Mouse (Mus musculus): ENCODE results near the gene Parvg.

Gene Parvg

DNA sequence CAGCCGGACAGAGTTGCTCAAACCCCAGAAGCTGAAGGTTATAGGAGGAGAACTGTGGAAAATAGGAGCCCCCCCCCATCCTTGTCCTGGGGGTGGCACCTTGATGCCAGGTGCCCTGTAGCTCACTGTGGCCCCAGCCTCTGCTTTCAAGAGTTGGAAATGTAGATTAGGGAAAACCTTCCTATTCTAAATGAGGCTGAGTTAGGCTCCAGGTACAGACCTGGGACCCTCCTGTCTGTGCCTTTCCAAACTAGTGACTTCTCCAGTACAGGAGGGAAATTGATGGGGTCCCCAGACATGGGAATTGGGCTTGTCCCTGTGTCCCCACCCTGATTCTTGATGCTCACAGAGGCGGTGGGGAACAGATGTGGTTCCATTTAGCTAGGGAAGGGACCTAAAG is 23.2 kb upstream of the Parvg start:
- in situ Hi-C loops (cut with MboI; ENCODE audit: low pct_unique_long_range_greater_than_20kb in 1 of 2, low sequenced_read_pairs in 2 of 2, unreplicated experiment in 1 of 2): no loop called here

DNA sequence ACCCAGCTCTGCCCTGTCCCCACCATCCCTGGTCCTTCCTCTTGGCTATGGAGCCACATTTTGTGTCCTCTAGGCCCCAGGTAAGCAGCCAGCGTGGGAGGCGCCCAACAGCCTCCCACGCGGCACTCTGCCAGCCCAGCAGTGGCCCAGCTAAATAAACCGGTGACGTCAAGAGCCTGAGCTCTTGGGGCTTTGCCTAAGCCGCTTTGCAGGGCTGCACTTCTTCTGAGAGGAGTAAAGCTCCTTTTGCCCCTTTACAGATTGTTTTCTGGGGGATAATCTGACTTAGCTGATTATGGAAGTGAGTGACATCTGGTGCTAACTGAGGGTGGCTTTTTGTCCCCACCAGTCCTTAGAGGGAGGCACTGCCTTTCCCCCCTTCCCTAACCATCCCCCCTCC is 22.8 kb upstream of the Parvg start:
- in situ Hi-C loops (cut with MboI; ENCODE audit: low pct_unique_long_range_greater_than_20kb in 1 of 2, low sequenced_read_pairs in 2 of 2, unreplicated experiment in 1 of 2): no loop called here

DNA sequence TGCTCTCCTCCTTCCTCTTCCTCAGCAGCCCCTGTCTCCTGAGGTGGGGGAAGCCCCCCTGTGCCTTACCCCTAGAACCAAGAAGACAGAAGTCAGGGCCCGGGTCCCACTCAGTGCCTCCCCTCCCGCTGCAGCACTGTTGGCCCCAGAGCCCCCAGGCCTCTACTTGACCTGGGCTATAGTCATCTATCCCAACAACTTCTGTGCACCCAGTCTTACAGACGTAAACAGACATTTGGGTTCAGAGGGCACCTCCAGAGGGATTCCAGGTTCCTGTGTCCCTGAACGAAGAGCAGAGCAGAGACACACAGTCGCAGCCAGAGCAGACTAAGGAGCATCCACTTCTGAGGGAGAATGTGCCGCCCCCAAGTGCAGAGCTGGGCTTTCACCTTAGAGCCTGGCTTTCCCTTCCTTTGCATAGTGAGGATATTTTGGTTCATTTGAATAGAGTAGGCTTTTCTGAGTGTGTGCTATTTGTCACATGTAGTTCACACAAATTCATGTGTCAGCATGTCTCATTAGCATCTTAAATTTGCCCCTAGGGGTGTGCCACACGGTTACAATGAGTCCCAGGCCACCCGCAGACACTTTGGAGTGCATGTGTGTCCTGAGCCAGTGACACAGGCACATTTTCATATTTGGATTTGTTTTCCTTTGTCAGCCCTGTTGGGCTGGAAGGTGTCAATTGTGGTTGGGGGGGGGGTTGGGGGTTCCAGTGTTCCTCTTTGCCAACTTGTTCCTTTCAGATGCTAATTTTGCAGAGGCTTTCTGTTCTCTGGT is 22.0 kb upstream of the Parvg start:
- in situ Hi-C loops (cut with MboI; ENCODE audit: low pct_unique_long_range_greater_than_20kb in 1 of 2, low sequenced_read_pairs in 2 of 2, unreplicated experiment in 1 of 2): no loop called here

DNA sequence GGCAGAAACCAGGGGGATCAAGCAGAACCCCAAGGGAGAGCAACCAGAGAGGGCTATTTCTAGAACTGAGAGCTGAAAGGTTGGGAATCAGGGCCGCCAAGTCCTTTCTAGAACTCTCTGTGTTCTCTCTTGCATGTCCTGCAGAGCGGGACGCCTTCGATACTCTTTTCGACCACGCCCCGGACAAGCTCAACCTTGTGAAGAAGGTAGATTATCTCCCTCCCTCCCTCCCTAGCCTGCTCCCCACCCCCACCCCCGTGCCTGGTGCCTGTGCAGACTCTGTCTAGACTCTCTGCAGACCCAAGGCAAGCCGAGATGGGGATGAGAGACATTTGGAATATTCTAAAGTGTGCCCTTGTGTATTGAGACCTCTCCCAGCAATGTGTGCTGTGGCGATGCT is 20.6 kb upstream of the Parvg start:
- in situ Hi-C loops (cut with MboI; ENCODE audit: low pct_unique_long_range_greater_than_20kb in 1 of 2, low sequenced_read_pairs in 2 of 2, unreplicated experiment in 1 of 2): no loop called here

DNA sequence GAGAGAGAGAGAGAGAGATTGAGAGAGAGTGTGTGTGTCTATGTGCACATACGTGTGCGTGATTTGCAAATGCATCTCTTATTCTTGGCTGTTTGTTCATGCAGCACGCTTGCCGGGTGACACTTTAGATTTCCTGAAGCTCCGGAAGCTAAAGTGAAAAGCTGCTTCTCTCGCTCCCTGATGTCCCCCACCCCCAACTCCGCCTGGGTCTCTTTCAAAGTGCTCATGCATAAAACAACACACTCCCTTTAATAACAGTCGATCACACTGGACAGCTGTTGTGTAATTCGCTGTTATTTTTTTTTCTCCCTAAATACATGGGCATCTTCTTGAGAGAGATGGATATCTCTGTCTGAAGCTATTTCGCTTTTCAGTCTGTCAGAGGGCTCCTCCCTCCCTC is 18.5 kb upstream of the Parvg start:
- in situ Hi-C loops (cut with MboI; ENCODE audit: low pct_unique_long_range_greater_than_20kb in 1 of 2, low sequenced_read_pairs in 2 of 2, unreplicated experiment in 1 of 2): no loop called here

DNA sequence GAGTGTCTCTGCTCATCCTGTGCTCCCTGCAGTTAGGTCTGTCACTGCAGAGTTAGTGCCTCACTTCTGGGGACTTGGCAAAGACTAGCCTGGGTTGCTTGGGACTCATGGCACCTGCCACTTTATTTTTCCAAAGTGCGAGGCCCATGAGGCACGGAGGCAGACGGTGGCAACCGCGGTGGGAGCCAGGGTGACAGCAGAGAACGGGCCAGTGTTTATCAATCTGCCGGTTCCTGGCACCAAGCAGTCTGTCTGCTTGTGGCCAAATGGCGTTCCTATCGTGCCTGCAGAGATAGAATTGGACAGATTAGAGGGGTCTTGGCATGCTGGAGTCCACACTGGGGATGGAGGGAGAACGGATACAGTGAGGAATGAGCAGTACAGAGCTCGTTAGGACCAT is 13.6 kb upstream of the Parvg start:
- in situ Hi-C loops (cut with MboI; ENCODE audit: low pct_unique_long_range_greater_than_20kb in 1 of 2, low sequenced_read_pairs in 2 of 2, unreplicated experiment in 1 of 2): no loop called here

DNA sequence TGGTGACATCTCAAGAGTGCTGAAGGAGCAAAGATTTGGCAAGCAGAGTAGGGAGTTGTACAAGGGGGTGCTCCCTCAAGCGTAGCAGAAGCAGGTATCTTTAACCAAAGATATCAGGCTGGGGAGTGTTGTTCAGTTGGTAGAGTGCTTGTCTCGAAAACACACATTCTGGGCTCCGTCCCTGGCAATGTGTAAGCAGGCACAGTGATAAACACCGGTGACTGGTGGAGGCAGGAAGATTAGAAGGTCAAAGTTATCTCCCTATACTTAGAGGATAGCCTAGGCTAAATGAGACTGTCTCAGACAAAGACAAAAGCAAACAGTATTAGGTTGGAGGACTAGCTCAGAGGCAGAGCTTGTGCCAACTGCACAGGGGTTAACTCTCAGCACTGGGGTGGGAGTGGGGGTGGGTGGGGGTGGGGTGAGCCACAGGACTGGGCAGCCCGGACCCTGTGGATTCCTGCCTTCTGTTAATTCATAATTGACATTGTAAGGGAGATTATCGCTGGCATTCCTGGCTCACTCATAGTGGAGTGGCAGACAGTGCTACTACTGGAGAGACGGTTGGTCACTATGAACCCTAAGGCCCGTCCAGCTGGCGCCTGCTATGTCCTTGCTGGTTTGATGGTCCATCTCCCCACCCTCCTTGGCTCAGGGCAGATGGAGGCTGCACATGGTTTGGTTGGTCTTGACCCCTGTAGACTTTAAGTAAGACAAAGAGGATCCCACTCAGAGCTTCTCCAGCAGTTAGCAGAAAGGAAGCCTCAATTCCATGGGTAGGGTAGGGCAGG is 12.3 kb upstream of the Parvg start:
- in situ Hi-C loops (cut with MboI; ENCODE audit: low pct_unique_long_range_greater_than_20kb in 1 of 2, low sequenced_read_pairs in 2 of 2, unreplicated experiment in 1 of 2): no loop called here

DNA sequence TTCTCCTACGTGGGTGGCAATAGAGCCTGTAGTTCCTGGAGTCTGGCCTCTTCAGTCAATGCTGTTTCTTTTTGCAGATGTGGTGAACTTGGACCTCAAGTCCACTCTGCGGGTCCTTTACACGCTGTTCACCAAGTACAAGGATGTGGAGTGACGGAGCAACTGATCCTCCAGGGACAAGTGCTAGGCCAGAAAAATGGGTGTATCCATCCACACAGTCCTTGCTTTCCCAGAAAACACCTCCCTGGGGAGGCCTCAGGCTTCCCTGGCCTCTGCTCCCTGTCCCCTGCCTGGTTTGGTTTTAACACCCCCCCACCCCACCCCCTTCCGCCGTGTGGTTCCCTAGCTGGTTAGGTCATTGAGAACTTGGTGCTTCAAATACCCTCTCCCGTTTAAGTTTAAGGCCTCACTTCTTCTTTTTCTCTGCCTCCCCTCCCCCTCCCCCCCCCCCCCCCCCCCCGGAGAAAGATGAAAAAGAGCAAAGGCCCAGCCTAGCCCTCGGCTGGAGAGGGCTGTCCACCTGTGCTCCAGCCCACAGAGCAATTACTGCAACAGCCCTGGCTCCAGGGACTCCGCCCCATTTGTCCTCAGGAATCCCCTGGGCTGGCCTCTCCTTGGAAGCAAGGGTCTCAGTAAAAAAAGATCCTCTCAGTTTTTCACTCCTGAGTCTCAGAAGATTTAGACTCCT is 10.8 kb upstream of the Parvg start:
- in situ Hi-C loops (cut with MboI; ENCODE audit: low pct_unique_long_range_greater_than_20kb in 1 of 2, low sequenced_read_pairs in 2 of 2, unreplicated experiment in 1 of 2): no loop called here

DNA sequence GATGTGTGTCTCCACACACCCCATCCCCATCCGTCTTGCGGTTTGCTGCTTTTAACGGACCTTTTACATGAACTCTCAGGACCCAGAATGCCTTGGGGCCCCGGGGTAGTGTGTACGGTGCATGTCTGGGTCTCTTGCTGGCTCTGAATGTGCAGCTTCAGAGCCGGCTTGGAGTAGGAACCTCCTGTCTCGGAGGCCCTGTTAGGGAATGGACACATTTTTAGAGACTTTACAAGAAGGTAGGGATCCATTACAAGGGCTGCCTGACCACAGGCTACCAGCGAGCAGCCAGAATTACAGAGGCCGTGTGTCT is 10.3 kb upstream of the Parvg start:
- in situ Hi-C loops (cut with MboI; ENCODE audit: low pct_unique_long_range_greater_than_20kb in 1 of 2, low sequenced_read_pairs in 2 of 2, unreplicated experiment in 1 of 2): no loop called here

DNA sequence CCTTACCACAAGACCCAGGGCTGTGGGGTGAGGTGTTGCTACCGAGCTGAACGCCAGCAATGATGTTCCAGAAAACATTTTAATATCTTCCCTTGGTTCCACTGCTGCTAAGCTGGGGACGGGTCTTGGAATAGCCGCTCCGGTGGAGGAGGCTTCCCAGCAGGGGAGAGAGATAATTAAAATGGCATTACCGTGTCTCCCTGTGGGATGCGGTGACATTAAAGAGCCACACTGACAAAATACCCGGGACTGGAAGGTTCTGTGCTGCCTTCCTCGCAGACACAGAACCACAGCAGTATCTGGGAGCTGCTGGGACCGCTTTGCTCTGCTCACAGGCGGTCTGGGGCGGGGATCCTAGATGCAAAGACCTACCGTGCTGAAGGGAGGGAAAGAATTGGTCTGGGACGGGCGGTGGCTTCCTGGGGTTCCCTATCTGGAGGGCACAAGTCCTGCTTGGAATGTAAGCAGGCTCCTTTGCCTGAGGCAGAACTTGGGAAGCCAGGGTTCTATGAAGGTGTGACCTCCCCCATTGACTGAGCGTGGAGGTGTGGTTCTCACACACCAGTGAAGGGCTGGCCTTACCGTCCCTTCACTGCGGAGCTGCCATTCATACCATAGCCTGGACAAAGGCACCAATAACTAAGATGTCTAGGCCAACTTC is 9.3 kb upstream of the Parvg start:
- in situ Hi-C loops (cut with MboI; ENCODE audit: low pct_unique_long_range_greater_than_20kb in 1 of 2, low sequenced_read_pairs in 2 of 2, unreplicated experiment in 1 of 2): no loop called here

DNA sequence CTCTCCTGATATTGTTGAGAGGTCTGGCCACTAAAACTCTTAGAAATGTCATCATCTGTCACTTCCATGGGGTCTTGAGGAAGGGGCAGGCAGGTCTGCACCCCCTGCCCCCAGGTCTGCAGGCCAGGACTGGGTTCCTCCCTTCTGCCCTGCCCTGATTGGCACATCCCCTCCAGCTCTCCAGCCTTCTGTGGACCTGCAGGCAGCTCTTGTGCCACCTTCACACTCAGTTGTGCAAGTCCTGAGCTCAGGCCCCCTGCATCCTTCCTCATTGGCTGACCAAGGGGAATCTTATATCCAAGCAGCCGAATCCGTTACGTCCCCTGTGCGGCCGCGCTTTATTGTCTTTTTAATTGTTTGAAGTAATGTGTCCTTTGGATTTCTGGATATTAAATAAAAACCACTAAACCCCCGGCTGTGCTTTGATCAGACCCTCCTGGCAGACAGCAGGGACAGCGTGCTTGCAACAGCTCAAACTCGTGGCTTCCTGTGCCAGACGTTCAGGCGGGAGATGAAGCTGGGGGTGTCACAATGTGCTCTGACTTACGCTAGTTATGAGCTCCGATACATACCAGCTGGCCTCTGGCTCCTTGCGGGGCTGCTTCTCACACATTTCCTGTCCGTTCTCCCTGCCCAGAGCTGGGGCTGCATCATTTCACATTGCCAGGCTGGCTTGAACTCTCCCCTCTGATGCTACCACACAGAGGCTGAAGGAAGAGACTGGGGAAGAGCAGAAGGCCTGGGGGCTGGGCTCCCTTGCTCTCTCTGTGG is 8.4 kb upstream of the Parvg start:
- in situ Hi-C loops (cut with MboI; ENCODE audit: low pct_unique_long_range_greater_than_20kb in 1 of 2, low sequenced_read_pairs in 2 of 2, unreplicated experiment in 1 of 2): no loop called here

DNA sequence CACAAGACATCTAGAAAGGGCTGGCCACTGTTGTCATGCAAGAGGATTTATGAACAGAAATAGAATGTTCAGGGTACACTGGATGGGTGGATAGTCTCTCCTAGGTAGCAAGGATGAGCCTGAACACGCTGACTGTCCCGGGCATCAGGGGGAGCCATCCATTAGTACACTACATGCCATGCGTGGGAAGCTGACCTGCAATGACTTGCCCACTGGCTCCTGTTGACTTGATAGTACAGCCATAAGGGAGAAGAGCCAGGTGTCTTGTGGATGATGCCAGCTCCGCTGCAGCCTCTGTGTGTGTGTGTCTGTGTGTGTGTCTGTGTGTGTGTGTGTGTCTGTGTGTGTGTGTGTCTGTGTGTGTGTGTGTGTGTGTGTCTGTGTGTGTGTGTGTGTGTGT is 4.4 kb upstream of the Parvg start:
- in situ Hi-C loops (cut with MboI; ENCODE audit: low pct_unique_long_range_greater_than_20kb in 1 of 2, low sequenced_read_pairs in 2 of 2, unreplicated experiment in 1 of 2): no loop called here

DNA sequence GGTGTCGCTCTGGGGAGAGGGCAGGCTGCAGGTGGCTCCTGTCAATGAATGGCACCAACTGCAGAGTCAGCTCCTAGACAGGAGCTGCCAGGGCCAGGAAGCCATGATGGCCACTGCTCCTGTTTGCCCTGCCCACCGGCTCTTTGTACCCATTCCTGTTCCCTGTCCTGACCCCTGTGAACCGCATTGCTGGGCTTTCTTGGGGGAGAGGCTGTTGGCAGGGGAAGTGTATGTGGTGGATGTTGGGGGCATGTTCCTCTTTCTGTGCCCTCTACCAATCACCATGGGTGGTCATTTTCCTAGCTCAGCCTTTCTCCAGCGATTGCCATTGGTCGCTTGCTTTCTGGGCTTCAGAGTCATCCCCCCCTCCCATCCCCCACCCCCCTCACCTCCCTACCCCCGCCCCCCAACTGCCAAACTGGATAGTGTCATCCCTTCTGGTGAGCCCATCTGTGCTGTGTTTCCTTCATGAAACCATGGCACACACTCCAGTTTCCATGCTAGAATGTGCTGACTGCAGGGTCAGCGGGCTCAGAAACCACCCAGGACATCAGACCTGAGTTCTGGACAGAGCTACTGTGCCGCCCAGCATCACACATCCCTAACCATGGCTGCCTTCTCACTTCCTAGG is 2.2 kb upstream of the Parvg start:
- in situ Hi-C loops (cut with MboI; ENCODE audit: low pct_unique_long_range_greater_than_20kb in 1 of 2, low sequenced_read_pairs in 2 of 2, unreplicated experiment in 1 of 2): no loop called here

DNA sequence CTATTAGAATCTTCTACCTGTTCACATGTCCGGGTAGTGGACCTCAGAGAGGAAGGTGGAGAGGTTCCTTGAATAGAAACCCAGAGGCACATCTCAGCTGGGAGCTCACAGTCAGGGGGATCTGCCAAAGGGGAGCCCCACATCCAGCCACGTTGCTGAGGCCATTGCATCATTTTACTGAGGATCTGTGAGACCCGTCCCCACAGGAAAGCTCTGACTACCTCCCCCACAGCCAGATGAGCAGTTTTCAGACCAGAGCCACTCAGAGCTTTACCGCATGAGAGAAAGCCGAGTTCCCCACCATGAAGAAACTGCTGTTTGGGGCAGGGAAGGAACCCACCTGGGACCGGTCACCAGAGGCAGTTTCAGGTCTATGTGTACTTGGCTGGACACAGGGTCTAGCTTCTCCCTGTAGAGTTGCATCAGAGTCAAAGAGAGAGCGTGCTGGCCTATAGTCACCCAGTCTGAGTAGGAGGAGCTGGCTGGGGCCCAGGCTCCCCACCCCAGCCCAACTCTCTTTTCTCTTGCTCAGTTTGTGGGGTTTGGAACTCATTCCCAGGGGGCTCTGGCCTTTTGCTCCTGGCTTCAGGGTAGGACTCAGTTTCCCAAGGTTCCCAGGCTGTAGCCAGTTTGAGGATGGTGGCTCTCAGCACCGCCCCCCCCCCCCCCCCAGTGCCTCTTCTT is 1.2 kb downstream of the Parvg start:
- in situ Hi-C loops (cut with MboI; ENCODE audit: low pct_unique_long_range_greater_than_20kb in 1 of 2, low sequenced_read_pairs in 2 of 2, unreplicated experiment in 1 of 2): no loop called here

DNA sequence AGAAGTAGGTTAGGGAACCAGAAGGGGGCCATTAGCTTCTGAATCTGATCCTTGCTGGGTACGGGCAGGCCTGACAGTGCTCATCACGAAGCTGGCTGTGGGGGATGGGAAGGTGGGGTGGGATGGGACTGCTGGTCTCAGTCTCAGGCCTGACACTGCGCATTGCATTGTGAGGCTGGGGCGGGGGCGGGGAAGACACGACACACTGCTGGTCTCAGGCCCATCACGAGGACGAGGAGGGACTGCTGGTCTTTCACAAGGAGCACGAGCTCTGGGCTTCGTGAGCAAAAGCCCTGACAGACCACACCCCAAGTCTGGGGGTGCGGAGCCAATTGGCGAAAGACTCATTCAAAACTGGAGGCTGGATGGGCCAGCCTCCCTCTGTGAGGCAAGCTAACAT is 1.9 kb downstream of the Parvg start:
- in situ Hi-C loops (cut with MboI; ENCODE audit: low pct_unique_long_range_greater_than_20kb in 1 of 2, low sequenced_read_pairs in 2 of 2, unreplicated experiment in 1 of 2): no loop called here

DNA sequence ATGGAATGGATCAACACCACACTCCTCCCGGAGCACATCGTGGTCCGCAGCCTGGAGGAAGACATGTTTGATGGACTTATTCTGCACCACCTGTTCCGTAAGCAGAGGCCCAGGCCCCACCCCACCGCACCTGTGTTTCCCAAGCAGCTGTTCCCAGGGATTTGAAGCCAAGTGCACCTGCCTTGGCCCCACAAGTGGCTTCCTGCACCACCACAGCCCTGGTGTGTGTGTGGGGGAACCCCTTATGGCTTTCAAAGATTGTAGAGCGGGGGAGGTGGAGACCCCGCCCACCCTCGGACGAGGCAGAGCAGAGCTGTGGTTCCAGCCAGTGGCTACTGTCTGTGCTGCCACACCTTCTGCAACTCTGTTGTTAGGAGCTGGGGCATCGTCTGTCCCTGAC is 5.0 kb downstream of the Parvg start:
- in situ Hi-C loops (cut with MboI; ENCODE audit: low pct_unique_long_range_greater_than_20kb in 1 of 2, low sequenced_read_pairs in 2 of 2, unreplicated experiment in 1 of 2): no loop called here

DNA sequence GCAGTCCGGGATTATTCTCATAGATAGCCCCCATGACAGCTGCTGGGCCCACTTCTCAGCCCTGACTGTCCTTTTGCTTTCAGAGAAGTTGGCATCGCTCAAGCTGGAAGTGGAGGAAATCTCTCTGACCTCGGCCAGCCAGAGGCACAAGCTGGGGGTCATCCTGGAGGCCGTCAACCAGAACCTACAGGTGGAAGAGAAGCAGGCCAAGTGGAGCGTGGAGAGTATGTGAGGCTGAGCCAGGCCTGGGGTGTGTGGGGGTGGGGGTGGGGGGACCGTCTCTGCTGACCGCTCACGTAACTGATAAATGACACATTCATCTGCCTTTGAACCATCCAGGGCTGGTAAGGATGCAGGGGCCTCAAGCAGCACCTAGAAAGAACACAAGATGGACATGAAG is 6.1 kb downstream of the Parvg start:
- in situ Hi-C loops (cut with MboI; ENCODE audit: low pct_unique_long_range_greater_than_20kb in 1 of 2, low sequenced_read_pairs in 2 of 2, unreplicated experiment in 1 of 2): no loop called here

Data from mouse embryonic stem cell (cell line).